Mouse (Mus musculus) brain, adult 2 months (tissue): ENCODE measurements around the gene Iqcf6.
A peak's percentile ranks its signal among the peaks of the same experiment; 100 is the strongest.

Experiments
- DNase-seq: peaks from one replicate; pipeline ENCODE4 v3.0.0; 2011; ENCODE audit warnings: low read depth, low spot score

Iqcf6 gene

DNA sequence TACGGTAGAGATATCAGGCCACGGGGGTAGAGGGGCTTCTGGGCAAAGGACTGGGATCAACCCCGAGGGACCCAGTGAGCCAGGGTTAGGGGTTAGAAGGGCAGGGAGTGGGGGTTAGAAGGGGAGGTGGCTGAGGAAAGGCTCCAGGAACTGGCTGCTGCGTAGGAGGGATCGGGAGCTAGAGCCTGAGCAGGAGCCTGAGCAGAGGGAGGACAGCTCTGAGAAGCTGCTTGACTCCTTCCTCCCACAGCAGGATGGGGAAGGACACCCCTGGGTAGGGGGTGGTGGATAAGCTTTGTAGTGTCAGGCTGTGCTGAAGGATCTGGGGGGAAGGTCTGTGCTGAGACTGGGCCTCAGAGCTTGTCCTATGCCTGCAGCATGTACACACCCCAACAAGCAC, 30.4 kb downstream of the Iqcf6 start:
- DNase-seq, result peak; percentile 77

- DNase-seq, result peak; percentile 54
These were observed 31.2 kb downstream of the Iqcf6 start for GRCm38 (mm10) chr9:106657592-106657991.

- no peak for DNase-seq
These were observed 33.1 kb downstream of the Iqcf6 start for GRCm38 (mm10) chr9:106659441-106659840.

GRCm38 (mm10) chr9:106659935-106660334, 33.6 kb downstream of the Iqcf6 start:
- DNase-seq, result no peak

DNA sequence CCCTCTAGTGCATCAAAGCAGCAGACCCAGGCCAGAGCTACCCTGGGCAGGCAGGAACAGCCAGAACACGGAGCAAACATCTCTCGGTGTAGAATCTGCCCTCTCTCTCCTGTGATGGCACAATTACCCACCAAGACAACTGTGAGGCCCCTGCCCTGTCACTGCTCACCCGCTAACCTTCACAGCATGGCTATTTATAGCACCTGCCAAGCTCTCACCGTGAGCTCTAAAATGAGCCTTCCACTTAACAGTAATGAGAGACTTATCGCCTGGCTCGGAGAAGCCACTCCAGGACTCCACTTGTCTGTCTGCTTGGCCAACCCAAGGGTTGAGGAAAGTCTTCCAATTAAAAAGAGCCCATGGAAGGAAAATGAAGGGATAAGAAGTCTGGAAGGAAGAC, 36.8 kb downstream of the Iqcf6 start:
- no peak for DNase-seq

DNA sequence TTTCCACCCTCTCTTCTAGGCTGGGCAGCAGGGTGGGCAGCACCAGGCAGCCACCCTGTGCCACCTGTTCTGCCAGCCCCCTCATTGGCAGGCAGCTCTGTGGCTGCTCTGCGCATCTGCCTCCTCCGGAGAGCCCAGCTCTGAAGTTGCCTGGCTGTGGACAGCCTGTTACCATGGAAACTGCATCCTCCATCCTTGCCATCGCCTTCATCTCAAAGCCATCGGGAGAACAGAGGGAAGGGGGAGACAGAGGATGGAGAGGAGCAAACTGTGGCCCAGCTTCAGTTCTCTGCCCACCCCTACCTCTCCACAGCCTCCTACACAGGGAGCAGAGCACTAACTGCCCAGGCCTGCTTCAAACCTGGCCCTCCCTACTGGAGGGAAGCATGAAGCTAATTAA, 38.1 kb downstream of the Iqcf6 start:
- peak; percentile 96 for DNase-seq

DNA sequence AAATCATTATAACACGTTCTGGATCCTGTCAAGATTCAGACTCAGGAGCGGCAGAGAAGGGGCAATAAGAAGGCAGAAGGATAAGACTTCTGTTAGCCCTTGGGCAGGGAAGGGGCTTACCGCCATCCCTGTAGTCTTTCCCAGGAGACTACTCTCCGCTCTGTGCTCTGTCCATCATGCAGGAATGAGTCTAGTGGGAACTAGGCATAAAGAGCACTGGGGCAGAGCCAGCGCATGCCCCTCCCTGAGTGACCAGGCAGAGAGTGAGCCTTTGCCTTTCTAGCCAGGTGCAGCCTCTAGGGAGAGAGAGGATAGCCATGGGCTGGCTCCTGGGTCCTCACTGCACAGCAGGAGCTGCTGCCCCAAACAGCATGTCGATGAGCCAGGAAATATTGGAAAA, 38.5 kb downstream of the Iqcf6 start:
- DNase-seq, result no peak

GRCm38 (mm10) chr9:106673860-106674259, 47.5 kb downstream of the Iqcf6 start:
- DNase-seq, result no peak

- DNase-seq, result peak; percentile 92
These were observed 49.1 kb downstream of the Iqcf6 start for GRCm38 (mm10) chr9:106675480-106675879.

DNA sequence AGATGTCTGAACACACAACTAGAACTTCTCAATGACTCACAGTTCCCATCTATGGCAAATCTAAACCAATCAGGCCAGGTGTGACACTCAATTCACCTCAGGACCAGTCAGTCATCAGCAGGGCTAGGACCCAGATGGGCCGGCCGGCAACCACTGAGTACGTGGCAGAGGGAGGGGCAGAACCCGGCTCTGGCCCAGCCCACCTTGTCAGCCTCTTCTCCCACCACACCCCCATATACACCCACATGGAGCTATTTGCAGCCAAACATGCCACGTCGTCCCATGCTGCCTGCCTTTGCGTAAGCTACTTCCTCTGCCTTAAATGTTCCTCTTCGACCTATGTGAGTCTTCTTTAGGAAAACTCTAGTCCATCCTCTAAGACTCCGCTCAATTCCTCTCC, 49.6 kb downstream of the Iqcf6 start:
- DNase-seq, result peak; percentile 74

- DNase-seq, result no peak
These were observed 50.2 kb downstream of the Iqcf6 start for GRCm38 (mm10) chr9:106676571-106676970.
